In genomic region chr10:83976548-83976947, GRCm38 (mm10) we compare ENCODE assay signal across 22 mouse cellular contexts.
DNase-seq lines count a peak whose midpoint lies in the region; ATAC-seq and TF ChIP-seq lines count a peak whose summit lies in the region.
"Had no signal": no experiment of that assay in that cellular context is flagged by ENCODE, and none has a peak within 500 bp of the region (broad histone marks: within the 10 kb centered on the region; RNA-seq: fewer than 3 reads in every experiment).

No protein-coding gene starts in this region.

- no peak overlapping the region for H3K27ac ChIP-seq in forebrain, embryonic 15.5 days (replicated peaks)
- no peak overlapping the region for H3K27ac ChIP-seq in forebrain, embryonic 12.5 days
- no peak overlapping the region for H3K27ac ChIP-seq in hindbrain, embryonic 16.5 days (ENCODE audit: low read depth, low read length)
- no peak overlapping the region for H3K27ac ChIP-seq in hindbrain, embryonic 14.5 days
- no peak overlapping the region for H3K27ac ChIP-seq in lung, postnatal 0 days (ENCODE audit: low read length)
- H3K27ac ChIP-seq: embryonic facial prominence, embryonic 13.5 days; gastrocnemius, adult 2 months had no signal

- no peaks in the 10 kb centered on the region for H3K36me3 ChIP-seq in forebrain, embryonic 15.5 days
- H3K36me3 ChIP-seq in forebrain, embryonic 12.5 days (replicated peaks) = no peaks in the 10 kb centered on the region
- no peaks in the 10 kb centered on the region for H3K36me3 ChIP-seq in hindbrain, embryonic 16.5 days (ENCODE audit: control insufficient read depth, insufficient read depth, low read length)
- no peaks in the 10 kb centered on the region for H3K36me3 ChIP-seq in hindbrain, embryonic 14.5 days (replicated peaks; ENCODE audit: control insufficient read depth, insufficient read depth)
- no peaks in the 10 kb centered on the region for H3K36me3 ChIP-seq in lung, postnatal 0 days (ENCODE audit: insufficient read depth, low read length)
- H3K36me3 ChIP-seq: embryonic facial prominence, embryonic 13.5 days; heart, embryonic 12.5 days had no signal

- 0 out of 2 replicates have a peak, but pooled peaks have one; percentile 29 for ATAC-seq in forebrain, embryonic 15.5 days (replicated peaks)
- ATAC-seq in forebrain, embryonic 12.5 days (ENCODE audit: low FRiP score) = no peak
- peak; percentile 65; the same call in 1 of the 2 replicates for ATAC-seq in hindbrain, embryonic 16.5 days
- ATAC-seq in hindbrain, embryonic 14.5 days (ENCODE audit: low FRiP score) = no peak
- ATAC-seq in lung, postnatal 0 days = peak; percentile 75
- ATAC-seq: inflammation-experienced regulatory T-cells, adult 6 months had no signal

- no peak for TF ChIP-seq POLR2A in brain, embryonic 14.5 days (IDR thresholded peaks at IDR 0.05; ENCODE audit: borderline replicate concordance, extremely low read depth, insufficient read depth, insufficient read length, poor library complexity, severe bottlenecking)

- H3K4me1 ChIP-seq in forebrain, embryonic 15.5 days = no peaks in the 10 kb centered on the region; the same call in 1 of the 2 replicates
- H3K4me1 ChIP-seq in forebrain, embryonic 12.5 days = peaks cover 15% of the 10 kb centered on the region; the same call in 1 of the 2 replicates
- H3K4me1 ChIP-seq in hindbrain, embryonic 16.5 days (ENCODE audit: control insufficient read depth, insufficient read depth, low read depth, low read length) = no peaks in the 10 kb centered on the region; the same call in 1 of the 2 replicates
- no peaks in the 10 kb centered on the region for H3K4me1 ChIP-seq in hindbrain, embryonic 14.5 days (replicated peaks; ENCODE audit: control insufficient read depth, insufficient read depth, low read length)
- no peaks in the 10 kb centered on the region for H3K4me1 ChIP-seq in lung, postnatal 0 days (ENCODE audit: insufficient read depth, low read depth, low read length)
- H3K4me1 ChIP-seq: heart, embryonic 12.5 days had no signal

- H3K4me3 ChIP-seq in forebrain, embryonic 15.5 days = no peak overlapping the region
- no peak overlapping the region for H3K4me3 ChIP-seq in forebrain, embryonic 12.5 days (replicated peaks)
- no peak overlapping the region for H3K4me3 ChIP-seq in hindbrain, embryonic 16.5 days (ENCODE audit: low read length)
- no peak overlapping the region for H3K4me3 ChIP-seq in hindbrain, embryonic 14.5 days (replicated peaks; ENCODE audit: low read length)
- no peak overlapping the region for H3K4me3 ChIP-seq in lung, postnatal 0 days (ENCODE audit: low read depth, low read length)
- H3K4me3 ChIP-seq: embryonic facial prominence, embryonic 13.5 days; gastrocnemius, adult 2 months; heart, embryonic 12.5 days; myocyte had no signal

- no peak for TF ChIP-seq CTCF in lung, postnatal 0 days (IDR thresholded peaks at IDR 0.05)
- TF ChIP-seq CTCF in brain, embryonic 14.5 days (IDR thresholded peaks at IDR 0.05; ENCODE audit: borderline replicate concordance, extremely low read depth, insufficient read depth, insufficient read length) = no peak

- H3K4me2 ChIP-seq in forebrain, embryonic 15.5 days (replicated peaks) = no peak overlapping the region
- no peak overlapping the region for H3K4me2 ChIP-seq in forebrain, embryonic 12.5 days
- no peak overlapping the region for H3K4me2 ChIP-seq in hindbrain, embryonic 16.5 days (ENCODE audit: low read length)
- H3K4me2 ChIP-seq in hindbrain, embryonic 14.5 days (replicated peaks) = no peak overlapping the region
- H3K4me2 ChIP-seq in lung, postnatal 0 days (replicated peaks; ENCODE audit: low read depth, low read length) = no peak overlapping the region
- H3K4me2 ChIP-seq: embryonic facial prominence, embryonic 13.5 days; heart, embryonic 12.5 days had no signal

- no peaks in the 10 kb centered on the region for H3K9me3 ChIP-seq in forebrain, embryonic 15.5 days
- H3K9me3 ChIP-seq in forebrain, embryonic 12.5 days = no peaks in the 10 kb centered on the region
- H3K9me3 ChIP-seq in hindbrain, embryonic 16.5 days (ENCODE audit: control insufficient read depth, low read length) = no peaks in the 10 kb centered on the region
- no peaks in the 10 kb centered on the region for H3K9me3 ChIP-seq in hindbrain, embryonic 14.5 days (ENCODE audit: control insufficient read depth, low read length)
- H3K9me3 ChIP-seq in lung, postnatal 0 days (ENCODE audit: low read length) = no peaks in the 10 kb centered on the region
- H3K9me3 ChIP-seq: embryonic facial prominence, embryonic 13.5 days; heart, embryonic 12.5 days had no signal

- H3K9ac ChIP-seq in forebrain, embryonic 15.5 days (replicated peaks) = no peak overlapping the region
- no peak overlapping the region for H3K9ac ChIP-seq in forebrain, embryonic 12.5 days
- no peak overlapping the region for H3K9ac ChIP-seq in hindbrain, embryonic 16.5 days (ENCODE audit: low read depth, low read length)
- no peak overlapping the region for H3K9ac ChIP-seq in hindbrain, embryonic 14.5 days
- no peak overlapping the region for H3K9ac ChIP-seq in lung, postnatal 0 days (replicated peaks; ENCODE audit: low read depth)
- H3K9ac ChIP-seq: embryonic facial prominence, embryonic 13.5 days; heart, embryonic 12.5 days had no signal

- H3K27me3 ChIP-seq in forebrain, embryonic 15.5 days = no peaks in the 10 kb centered on the region
- H3K27me3 ChIP-seq in forebrain, embryonic 12.5 days = no peaks in the 10 kb centered on the region
- H3K27me3 ChIP-seq in hindbrain, embryonic 16.5 days (replicated peaks; ENCODE audit: control insufficient read depth, insufficient read depth, low read length) = no peaks in the 10 kb centered on the region
- H3K27me3 ChIP-seq in hindbrain, embryonic 14.5 days (ENCODE audit: control insufficient read depth, insufficient read depth, low read length) = no peaks in the 10 kb centered on the region
- no peaks in the 10 kb centered on the region for H3K27me3 ChIP-seq in lung, postnatal 0 days (replicated peaks; ENCODE audit: insufficient read depth, low read length)
- H3K27me3 ChIP-seq: CH12.LX; embryonic facial prominence, embryonic 13.5 days; heart, embryonic 12.5 days had no signal

- WGBS in forebrain, embryonic 15.5 days = 36% methylated on average over 3 of the region's 3 CpGs
- 45% methylated on average over 3 of the region's 3 CpGs for WGBS in forebrain, embryonic 12.5 days
- 33% methylated on average over 3 of the region's 3 CpGs for WGBS in hindbrain, embryonic 16.5 days
- WGBS in hindbrain, embryonic 14.5 days = 23% methylated on average over 3 of the region's 3 CpGs
- 33% methylated on average over 3 of the region's 3 CpGs for WGBS in lung, postnatal 0 days

- no peak for TF ChIP-seq EP300 in lung, postnatal 0 days (IDR thresholded peaks at IDR 0.05)

- DNase-seq in hindbrain, embryonic 14.5 days (ENCODE audit: low spot score) = no peak
- DNase-seq in lung, postnatal 0 days (ENCODE audit: low spot score) = peak; percentile 75
- DNase-seq in lung, postnatal 10 days = no peak
- peak; percentile 46 for DNase-seq in brain, embryonic 14.5 days (ENCODE audit: low read depth)
- no peak for DNase-seq in gastrocnemius, adult 8-10 months (ENCODE audit: low spot score in 2 of 2)
- DNase-seq: adrenal gland, postnatal 36 days; cerebellum, adult 2 months; gastrocnemius, adult 2 months; heart, postnatal 14 days; kidney, adult 2 months; kidney, postnatal 10 days; left cerebral cortex, postnatal 4 days; liver; thymus, postnatal 25 days had no signal

Comparison
In these comparisons a context has a peak if more than half of its experiments do, and no peak if none do; other contexts are left out.
1. ATAC-seq: peak in forebrain, embryonic 15.5 days (single experiment), hindbrain, embryonic 16.5 days (single experiment) and lung, postnatal 0 days (single experiment); none in forebrain, embryonic 12.5 days (single experiment) and hindbrain, embryonic 14.5 days (single experiment).
2. DNase-seq: peak in lung, postnatal 0 days (single experiment) and brain, embryonic 14.5 days (single experiment); none in hindbrain, embryonic 14.5 days (single experiment), lung, postnatal 10 days (single experiment) and gastrocnemius, adult 8-10 months (0 of 2).